Mouse (Mus musculus): Measurements from ENCODE around the gene Gm6370.

DNA sequence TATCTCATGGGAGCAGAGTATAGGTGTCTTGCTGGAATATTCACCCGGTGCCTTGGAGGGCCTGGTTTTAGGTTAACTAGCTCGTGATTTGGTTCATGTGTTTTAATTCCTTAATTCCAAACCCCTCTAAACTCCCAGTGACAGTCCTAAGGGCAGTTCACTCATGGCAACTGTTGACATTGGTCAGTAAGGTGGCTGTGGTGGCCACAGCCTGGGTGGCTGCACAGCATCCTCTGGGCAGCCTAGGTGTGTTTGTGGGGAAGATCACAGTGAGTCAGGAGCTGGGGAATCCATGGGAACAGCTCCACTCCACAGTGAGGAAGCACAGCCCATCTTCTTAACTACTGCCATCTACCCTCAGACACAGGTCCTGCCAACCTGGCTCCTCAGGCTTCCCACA lies 44.5 kb upstream of the Gm6370 start:
- no peak for TF ChIP-seq CTCF (IDR thresholded peaks at IDR 0.05; ENCODE audit: low read depth)
- TF ChIP-seq EP300 (IDR thresholded peaks at IDR 0.05; ENCODE audit: low read depth), result no peak

All from liver, embryonic 14.5 days (tissue).